Mouse (Mus musculus) thymus, adult 2 months (tissue): ENCODE measurements at regions not wholly inside any gene's neighbourhood (a gene's known extent, or its start where the extent isn't known, plus 50 kb on each side); places are given as distances from the start of the nearest gene placed in this dataset.

Source experiments
- DNase-seq: peaks from one replicate; pipeline ENCODE4 v3.0.0; 2021
- H3K27ac ChIP-seq: fragments of 200-500 bp; 2 replicates; pipeline ENCODE4 v1.5.1; 2012; ENCODE audit warnings: low read length, control low read depth; ENCODE audit not compliant: control insufficient read depth, insufficient read depth
- H3K27me3 ChIP-seq: fragments of 200-500 bp; 2 replicates; pipeline ENCODE4 v1.6.1; 2012; ENCODE audit warnings: mild to moderate bottlenecking, low read length, moderate library complexity, mixed read lengths; ENCODE audit not compliant: control insufficient read depth, insufficient read depth
- H3K36me3 ChIP-seq: fragments of 200-500 bp; 2 replicates; pipeline ENCODE4 v1.6.1; 2012; ENCODE audit warnings: mild to moderate bottlenecking, low read length, moderate library complexity; ENCODE audit not compliant: control insufficient read depth, insufficient read depth
- H3K4me1 ChIP-seq: fragments of 200-500 bp; replicated peaks from 2 replicates; pipeline ENCODE4 v1.6.1; 2012; ENCODE audit warnings: low read length; ENCODE audit not compliant: control insufficient read depth, insufficient read depth
- H3K4me3 ChIP-seq: fragments of 200-500 bp; 2 replicates; pipeline ENCODE4 v1.5.1; 2012; ENCODE audit warnings: mild to moderate bottlenecking, low read length, control low read depth, moderate library complexity; ENCODE audit not compliant: control insufficient read depth, insufficient read depth
- CTCF ChIP-seq: fragments of 200-500 bp; IDR thresholded peaks from 2 replicates; pipeline ENCODE4 v1.5.1; 2012; ENCODE audit warnings: mild to moderate bottlenecking, control low read depth, low read length, moderate library complexity, borderline replicate concordance; ENCODE audit not compliant: control insufficient read depth, poor library complexity, insufficient read depth; ENCODE audit errors: extremely low read depth
- POLR2A ChIP-seq: fragments of 200-500 bp; IDR thresholded peaks from 2 replicates; pipeline ENCODE4 v1.6.1; 2012; ENCODE audit warnings: mild to moderate bottlenecking, low read length, control low read depth, moderate library complexity; ENCODE audit not compliant: control insufficient read depth, poor library complexity, insufficient read depth; ENCODE audit errors: extremely low read depth
- WGBS: fragments of 180-500 bp; shearing (Covaris S2); methylation state at CpG from one replicate; pipeline ENCODE4 v1.1.7; 2018; 5-methylcytosine and 5-hydroxymethylcytosine counted together

GRCm38 (mm10) chr4:87379516-87380173 is 149.4 kb upstream of the Slc24a2 start:
- TF ChIP-seq CTCF (no peak), POLR2A (no peak)
- Histone ChIP-seq H3K27me3 (no peaks in the 10 kb centered on the region), H3K27ac (no peak overlapping the region), H3K4me1 (no peaks in the 10 kb centered on the region), H3K36me3 (no peaks in the 10 kb centered on the region), H3K4me3 (no peak overlapping the region)
- DNase-seq, result no peak
- 89% methylated on average over 4 of the region's 4 CpGs for WGBS

- 95% methylated on average over 7 of the region's 7 CpGs for WGBS
- no peak for DNase-seq
- Histone ChIP-seq H3K4me3 (no peak overlapping the region), H3K27ac (no peak overlapping the region), H3K36me3 (no peaks in the 10 kb centered on the region), H3K27me3 (no peaks in the 10 kb centered on the region), H3K4me1 (peaks cover 5% of the 10 kb centered on the region; the same call in 1 of the 2 replicates)
- TF ChIP-seq CTCF (no peak), POLR2A (no peak)
Measured at GRCm38 (mm10) chr4:87371960-87372359, 141.7 kb upstream of the Slc24a2 start.

GRCm38 (mm10) chr4:87369626-87370234 is 139.5 kb upstream of the Slc24a2 start:
- H3K27ac ChIP-seq, result no peak overlapping the region
- peaks cover 5% of the 10 kb centered on the region; the same call in 1 of the 2 replicates for H3K4me1 ChIP-seq
- 37% methylated on average over 14 of the region's 14 CpGs for WGBS
- no peak overlapping the region for H3K4me3 ChIP-seq
- no peaks in the 10 kb centered on the region for H3K27me3 ChIP-seq
- DNase-seq, result peak; percentile 18
- no peak for TF ChIP-seq CTCF
- no peak for TF ChIP-seq POLR2A
- no peaks in the 10 kb centered on the region for H3K36me3 ChIP-seq

- 11% methylated on average over 20 of the region's 20 CpGs for WGBS
- no peaks in the 10 kb centered on the region for H3K27me3 ChIP-seq
- DNase-seq, result peak; percentile 77
- peak overlapping the region; percentile 51 for H3K4me3 ChIP-seq
- no peak overlapping the region for H3K27ac ChIP-seq
- no peak for TF ChIP-seq CTCF
- no peak for TF ChIP-seq POLR2A
- H3K4me1 ChIP-seq, result peaks cover 5% of the 10 kb centered on the region; the same call in 1 of the 2 replicates
- no peaks in the 10 kb centered on the region for H3K36me3 ChIP-seq
Measured at GRCm38 (mm10) chr4:87368413-87369160, 138.3 kb upstream of the Slc24a2 start.

- H3K36me3 ChIP-seq, result no peaks in the 10 kb centered on the region
- H3K27me3 ChIP-seq, result no peaks in the 10 kb centered on the region
- peak overlapping the region; percentile 51 for H3K4me3 ChIP-seq
- TF ChIP-seq POLR2A (no peak), CTCF (peak; percentile 93)
- H3K4me1 ChIP-seq, result peaks cover 5% of the 10 kb centered on the region; the same call in 1 of the 2 replicates
- 13% methylated on average over 19 of the region's 19 CpGs for WGBS
- peak; percentile 85 for DNase-seq
- no peak overlapping the region for H3K27ac ChIP-seq
Measured at GRCm38 (mm10) chr4:87367732-87368412, 137.6 kb upstream of the Slc24a2 start.

DNA sequence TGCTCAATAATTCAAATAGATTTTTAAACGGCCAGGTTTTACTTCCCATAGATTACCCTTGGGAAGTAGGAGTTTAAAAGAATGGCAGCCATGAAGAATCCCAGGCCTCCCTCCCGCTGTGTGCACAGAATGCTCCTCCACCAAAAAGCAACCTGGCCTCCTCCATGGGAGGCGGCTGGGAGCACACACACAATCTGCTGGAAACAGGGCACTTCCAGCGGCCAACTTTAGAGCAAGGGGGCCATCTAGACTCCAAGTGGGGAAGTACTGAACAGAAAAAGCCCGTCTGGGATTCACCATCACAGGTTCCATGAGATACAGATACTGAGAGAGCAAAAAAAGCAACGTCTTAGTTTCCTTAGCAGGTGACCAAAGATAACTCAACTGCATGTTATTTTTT is 131.9 kb upstream of the Slc24a2 start:
- Histone ChIP-seq H3K27me3 (no peaks in the 10 kb centered on the region), H3K4me3 (no peak overlapping the region), H3K27ac (no peak overlapping the region), H3K36me3 (no peaks in the 10 kb centered on the region), H3K4me1 (no peaks in the 10 kb centered on the region)
- DNase-seq, result no peak
- 64% methylated on average over 6 of the region's 6 CpGs for WGBS
- TF ChIP-seq CTCF (no peak), POLR2A (no peak)
